Mouse (Mus musculus) heart, adult 2 months (tissue): Measurements from ENCODE around the gene Rps25.
A peak's percentile ranks its signal among the peaks of the same experiment; 100 is the strongest.

Experiments used
- CTCF ChIP-seq: fragments of 200-600 bp; IDR thresholded peaks from 2 replicates; pipeline ENCODE4 v1.8.1; 2022; ENCODE audit warnings: antibody characterized with exemption, mild to moderate bottlenecking, moderate library complexity
- POLR2A ChIP-seq: fragments of 200-500 bp; IDR thresholded peaks from 2 replicates; pipeline ENCODE4 v1.6.1; 2011; ENCODE audit warnings: mild to moderate bottlenecking, low read depth, low read length, control low read depth; ENCODE audit not compliant: insufficient read depth

- TF ChIP-seq CTCF (no peak), POLR2A (peak; percentile 71; the same call in 1 of the 2 replicates)
These were observed at the start of gene Rps25, which contains the start of gene Trappc4 for GRCm38 (mm10) chr9:44406906-44407751.
